Mouse (Mus musculus) brain, embryonic 14.5 days (tissue): ENCODE measurements around the gene Slco4a1.

Experiments
- CTCF ChIP-seq: fragments of 200-500 bp; IDR thresholded peaks from 2 replicates; pipeline ENCODE4 v1.5.1; 2012; ENCODE audit warnings: inconsistent platforms, mild to moderate bottlenecking, moderate library complexity, borderline replicate concordance; ENCODE audit not compliant: insufficient read depth, insufficient read length; ENCODE audit errors: extremely low read depth
- POLR2A ChIP-seq: fragments of 200-500 bp; IDR thresholded peaks from 2 replicates; pipeline ENCODE4 v1.6.1; 2012; ENCODE audit warnings: mild to moderate bottlenecking, inconsistent platforms, borderline replicate concordance; ENCODE audit not compliant: poor library complexity, insufficient read depth, insufficient read length, severe bottlenecking; ENCODE audit errors: extremely low read depth

DNA sequence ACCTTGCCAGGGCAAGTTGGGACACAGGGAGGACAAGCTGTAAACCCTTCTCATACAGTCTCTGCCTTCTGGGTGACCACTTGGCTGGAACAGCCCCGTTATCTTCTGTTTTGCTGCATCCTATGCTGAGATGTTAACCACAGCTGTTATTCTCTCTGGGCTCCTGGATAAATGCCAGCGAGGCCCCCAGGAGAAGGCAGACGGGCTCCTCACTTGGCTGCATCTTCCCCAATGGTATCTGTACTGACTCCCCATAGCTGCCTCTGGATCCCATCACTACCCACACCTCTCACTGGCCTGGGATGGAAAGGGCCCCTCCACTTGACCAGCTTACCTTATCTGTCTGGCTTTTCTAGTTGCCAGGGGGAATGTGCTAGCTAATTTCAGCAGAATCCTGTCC is 57.0 kb downstream of the Slco4a1 start:
- TF ChIP-seq CTCF (no peak), POLR2A (no peak)
